ENCODE assay signal across 23 mouse cellular contexts in the genomic region with DNA sequence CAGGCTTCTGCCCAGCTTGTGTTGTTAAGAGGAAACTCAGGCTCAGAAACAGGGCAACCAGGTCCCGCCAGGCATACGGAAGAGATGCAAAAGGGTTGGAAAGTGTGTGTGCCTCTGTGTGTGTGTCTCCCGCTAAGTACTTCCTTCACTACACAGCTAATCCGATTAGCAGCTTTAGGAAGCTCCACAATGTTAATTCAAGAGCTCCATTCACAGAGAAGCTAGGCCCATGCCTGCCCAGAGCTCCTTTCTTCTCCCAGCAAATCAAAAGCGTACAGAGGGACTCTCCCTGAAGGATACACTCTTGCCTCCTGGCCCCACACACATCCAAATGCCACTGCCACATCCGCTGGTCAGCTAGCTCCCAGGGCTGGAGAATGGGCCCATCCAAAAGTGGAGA. TPM values are rescaled to one million over a fixed set of nuclear protein-coding genes. Genes with fewer than 3 reads are reported as not detected.
DNase-seq lines count a peak whose midpoint lies in the region; ATAC-seq and TF ChIP-seq lines count a peak whose summit lies in the region.
"Had no signal": no experiment of that assay in that cellular context is flagged by ENCODE, and none has a peak within 500 bp of the region (broad histone marks: within the 10 kb centered on the region; RNA-seq: fewer than 3 reads in every experiment).

No protein-coding gene starts in this region.

- ATAC-seq in midbrain, embryonic 11.5 days (ENCODE audit: low FRiP score) = peak; percentile 90
- ATAC-seq: intestine, embryonic 16.5 days; liver, embryonic 12.5 days; Patski had no signal

- no peak overlapping the region for H3K27ac ChIP-seq in midbrain, embryonic 11.5 days (ENCODE audit: low read depth, low read length)
- H3K27ac ChIP-seq: heart, embryonic 10.5 days; hindbrain, embryonic 14.5 days; kidney, embryonic 15.5 days; limb, embryonic 12.5 days; liver, embryonic 12.5 days had no signal

- no peak for TF ChIP-seq CTCF in brain, embryonic 14.5 days (IDR thresholded peaks at IDR 0.05; ENCODE audit: borderline replicate concordance, extremely low read depth, insufficient read depth, insufficient read length)

- H3K4me3 ChIP-seq in midbrain, embryonic 11.5 days (ENCODE audit: low read depth, low read length) = no peak overlapping the region
- H3K4me3 ChIP-seq: heart, embryonic 10.5 days; kidney, embryonic 15.5 days; limb, embryonic 12.5 days; liver, embryonic 12.5 days had no signal

- no peaks in the 10 kb centered on the region for H3K9me3 ChIP-seq in midbrain, embryonic 11.5 days (ENCODE audit: control insufficient read depth, low read length)
- H3K9me3 ChIP-seq: heart, embryonic 10.5 days; kidney, embryonic 15.5 days; limb, embryonic 12.5 days; liver, embryonic 12.5 days had no signal

- peak; percentile 27 for DNase-seq in embryo, embryonic 10 days (ENCODE audit: low spot score)
- no peak for DNase-seq in embryo, embryonic 9.5 days (ENCODE audit: extremely low spot score)
- peak; percentile 86 for DNase-seq in brain, embryonic 14.5 days (ENCODE audit: low read depth)
- peak; percentile 91 for DNase-seq in midbrain, embryonic 11.5 days (ENCODE audit: low spot score, missing footprints)
- peak; percentile 20 for DNase-seq in retina, adult 2 months (ENCODE audit: low read depth, low spot score)
- DNase-seq in adrenal gland, adult 2 months = no peak
- DNase-seq in kidney, adult 11 months = no peak
- DNase-seq in urinary bladder, postnatal 36 days (ENCODE audit: low spot score in 2 of 2) = no peak
- DNase-seq: adrenal gland, postnatal 25 days; kidney, postnatal 4 days; layer of hippocampus, adult 9-11 months; lung, adult 2 months; lung, postnatal 36 days; right cerebral cortex, adult 18-20 months; thymus, postnatal 14 days had no signal

- H3K4me2 ChIP-seq in midbrain, embryonic 11.5 days = 0 out of 2 replicates have a peak overlapping the region, but pooled peaks have one; percentile 20
- H3K4me2 ChIP-seq: hindbrain, embryonic 14.5 days; kidney, embryonic 15.5 days; limb, embryonic 12.5 days; liver, embryonic 12.5 days had no signal

- H3K9ac ChIP-seq in midbrain, embryonic 11.5 days (ENCODE audit: low read length) = no peak overlapping the region
- H3K9ac ChIP-seq: hindbrain, embryonic 14.5 days; kidney, embryonic 15.5 days; limb, embryonic 12.5 days; liver, embryonic 12.5 days had no signal

- TF ChIP-seq POLR2A in brain, embryonic 14.5 days (IDR thresholded peaks at IDR 0.05; ENCODE audit: borderline replicate concordance, extremely low read depth, insufficient read depth, insufficient read length, poor library complexity, severe bottlenecking) = no peak

- peaks cover 95% of the 10 kb centered on the region for H3K27me3 ChIP-seq in midbrain, embryonic 11.5 days (ENCODE audit: control insufficient read depth, insufficient read depth, low read length)
- H3K27me3 ChIP-seq: kidney, embryonic 15.5 days; limb, embryonic 12.5 days; liver, embryonic 12.5 days had no signal

- peaks cover 23% of the 10 kb centered on the region for H3K4me1 ChIP-seq in midbrain, embryonic 11.5 days (ENCODE audit: control insufficient read depth, insufficient read depth, low read length)
- H3K4me1 ChIP-seq: heart, embryonic 10.5 days; kidney, embryonic 15.5 days; limb, embryonic 12.5 days; liver, embryonic 12.5 days had no signal

- WGBS in midbrain, embryonic 11.5 days = 1% methylated on average over 6 of the region's 6 CpGs

- no peaks in the 10 kb centered on the region for H3K36me3 ChIP-seq in midbrain, embryonic 11.5 days (ENCODE audit: control insufficient read depth, insufficient read depth, low read length)
- H3K36me3 ChIP-seq: heart, embryonic 10.5 days; kidney, embryonic 15.5 days; limb, embryonic 12.5 days; liver, embryonic 12.5 days had no signal

RNA-seq across cellular contexts. Expression of gene Tll2, which starts 29.3 kb away (rescaled TPM):
- 1.7 and 1.8 TPM in 2 replicates for polyA plus RNA-seq in brain, embryonic 14.5 days (2012; rRNA removed)
- 0.61 and 0.71 TPM in 2 replicates for polyA plus RNA-seq in midbrain, embryonic 11.5 days (2014; fragmentation: Nextera tagmentation; extraction: Ambion mirVana)
- not detected for total RNA-seq in adrenal gland, adult 2 months (2021)
- 0.11 and 0.12 TPM in 2 replicates for polyA plus RNA-seq in adrenal gland, adult 2 months (2012; rRNA removed)
- total RNA-seq: megakaryocyte-erythroid progenitor cell, adult 5-6 weeks had no signal
- polyA plus RNA-seq: heart, embryonic 10.5 days; liver, embryonic 12.5 days had no signal

Comparison
In these comparisons a context has a peak if more than half of its experiments do, and no peak if none do; other contexts are left out.
1. DNase-seq: peak in embryo, embryonic 10 days (single experiment), brain, embryonic 14.5 days (single experiment), midbrain, embryonic 11.5 days (single experiment) and retina, adult 2 months (single experiment); none in embryo, embryonic 9.5 days (single experiment), adrenal gland, adult 2 months (single experiment), kidney, adult 11 months (single experiment) and urinary bladder, postnatal 36 days (0 of 2).